Mouse (Mus musculus) CH12.LX (cell line): ENCODE results near the gene Ap3s2. TPM values are rescaled to one million over a fixed set of nuclear protein-coding genes. Genes with fewer than 3 reads are reported as not detected.

Source experiments
- DNase-seq: peaks from one replicate; pipeline ENCODE4 v3.0.0-alpha.2; 2013; ENCODE audit errors: extremely low read depth
- H3K27ac ChIP-seq: 2 replicates; pipeline ENCODE4 v1.5.1; 2012; ENCODE audit warnings: low read depth, mild to moderate bottlenecking, control low read depth, moderate library complexity; ENCODE audit not compliant: insufficient read depth
- H3K27me3 ChIP-seq: replicated peaks from 2 replicates; pipeline ENCODE3; 2012; ENCODE audit warnings: inconsistent platforms
- H3K36me3 ChIP-seq, 2 experiments: replicated peaks in 1 of 2; 2 replicates each; pipeline versions ENCODE3 to v1.6.1; 2012; ENCODE audit warnings: inconsistent platforms in 1 of 2, low read length in 1 of 2, mild to moderate bottlenecking in 1 of 2, mixed read lengths in 1 of 2, moderate library complexity in 1 of 2; ENCODE audit not compliant: control insufficient read depth in 1 of 2, insufficient read depth in 1 of 2
- H3K4me1 ChIP-seq, 2 experiments: 2 replicates each; pipeline ENCODE4 v1.6.1; 2012; ENCODE audit warnings: inconsistent platforms in 1 of 2, moderate library complexity in 1 of 2; ENCODE audit not compliant: insufficient read depth in 2 of 2, control insufficient read depth in 1 of 2
- H3K4me2 ChIP-seq: 2 replicates; pipeline ENCODE4 v1.6.1; 2012; ENCODE audit warnings: low read depth, mild to moderate bottlenecking, control low read depth; ENCODE audit not compliant: poor library complexity, insufficient read depth, severe bottlenecking
- H3K4me3 ChIP-seq, 3 experiments: fragments of 150-350 bp in 1 of 3; sonication (generic) in 1 of 3; replicated peaks in 1 of 3; 2 replicates each; pipeline versions ENCODE3 to v1.5.1; 2011 to 2012; ENCODE audit warnings: low read depth in 2 of 3, low read length in 2 of 3, mild to moderate bottlenecking in 2 of 3, moderate library complexity in 2 of 3, control low read depth in 1 of 3, improper control_type of control experiment in 1 of 3, inconsistent platforms in 1 of 3, mixed read lengths in 1 of 3; ENCODE audit not compliant: poor library complexity in 1 of 3
- H3K79me2 ChIP-seq: replicated peaks from 2 replicates; pipeline ENCODE4 v1.6.1; 2012; ENCODE audit warnings: mild to moderate bottlenecking, moderate library complexity; ENCODE audit not compliant: control insufficient read depth, poor library complexity, insufficient read depth, severe bottlenecking; ENCODE audit errors: extremely low read depth
- H3K9ac ChIP-seq: 2 replicates; pipeline ENCODE4 v1.6.1; 2012; ENCODE audit warnings: low read depth, mild to moderate bottlenecking, control low read depth, moderate library complexity; ENCODE audit not compliant: insufficient read depth
- H3K9me3 ChIP-seq: replicated peaks from 2 replicates; pipeline ENCODE3; 2012; ENCODE audit warnings: low read length, inconsistent platforms, mixed read lengths
- CHD1 ChIP-seq: IDR thresholded peaks from 2 replicates; pipeline ENCODE4 v1.6.1; 2012; ENCODE audit warnings: low read depth, low read length, improper control_type of control experiment, inconsistent platforms
- CTCF ChIP-seq, 2 experiments: IDR thresholded peaks in 1 of 2; conservative IDR thresholded peaks in 1 of 2; 2 replicates each; pipeline ENCODE4 v1.5.1; 2011 to 2012; ENCODE audit warnings: low read depth in 2 of 2, low read length in 2 of 2, improper control_type of control experiment in 1 of 2, inconsistent platforms in 1 of 2, mild to moderate bottlenecking in 1 of 2, moderate library complexity in 1 of 2
- E2F4 ChIP-seq: IDR thresholded peaks from 2 replicates; pipeline ENCODE4 v1.6.1; 2011; ENCODE audit warnings: low read depth, low read length, improper control_type of control experiment; ENCODE audit not compliant: insufficient replicate concordance
- JUN ChIP-seq: IDR thresholded peaks from 2 replicates; pipeline ENCODE4 v1.6.1; 2011; ENCODE audit warnings: low read depth, mild to moderate bottlenecking, low read length, improper control_type of control experiment, moderate library complexity; ENCODE audit not compliant: insufficient read depth
- JUND ChIP-seq: conservative IDR thresholded peaks from 2 replicates; pipeline ENCODE4 v1.6.1; 2011; ENCODE audit warnings: low read depth, low read length, improper control_type of control experiment
- MAFK ChIP-seq: IDR thresholded peaks from 2 replicates; pipeline ENCODE4 v1.6.1; 2011; ENCODE audit warnings: low read length, improper control_type of control experiment; ENCODE audit not compliant: insufficient replicate concordance
- MAX ChIP-seq: IDR thresholded peaks from 2 replicates; pipeline ENCODE4 v1.6.1; 2011; ENCODE audit warnings: low read length, improper control_type of control experiment
- NELFE ChIP-seq: IDR thresholded peaks from 2 replicates; pipeline ENCODE4 v1.6.1; 2011; ENCODE audit warnings: low read depth, low read length, improper control_type of control experiment
- POLR2AphosphoS2 ChIP-seq: IDR thresholded peaks from 2 replicates; pipeline ENCODE4 v1.6.1; 2011; ENCODE audit warnings: low read depth, low read length, improper control_type of control experiment
- RAD21 ChIP-seq: IDR thresholded peaks from 2 replicates; pipeline ENCODE4 v1.6.1; 2011; ENCODE audit warnings: low read depth, mild to moderate bottlenecking, low read length, improper control_type of control experiment, moderate library complexity
- SMC3 ChIP-seq: IDR thresholded peaks from 2 replicates; pipeline ENCODE4 v1.6.1; 2011; ENCODE audit warnings: low read depth, low read length, improper control_type of control experiment
- USF2 ChIP-seq: conservative IDR thresholded peaks from 2 replicates; pipeline ENCODE4 v1.6.1; 2011; ENCODE audit warnings: low read depth, low read length, improper control_type of control experiment
- ZC3H11A ChIP-seq: IDR thresholded peaks from 2 replicates; pipeline ENCODE4 v1.6.1; 2012; ENCODE audit warnings: low read depth, mild to moderate bottlenecking, inconsistent platforms, low read length, improper control_type of control experiment
- ZMIZ1 ChIP-seq: IDR thresholded peaks from 2 replicates; pipeline ENCODE4 v1.6.1; 2012; ENCODE audit warnings: low read depth, mild to moderate bottlenecking, inconsistent platforms, low read length, improper control_type of control experiment
- ZNF384 ChIP-seq: IDR thresholded peaks from 2 replicates; pipeline ENCODE4 v1.6.1; 2012; ENCODE audit warnings: low read depth, low read length, improper control_type of control experiment, inconsistent platforms
- dilution Hi-C: fragments of 300-500 bp; cut with MboI; formaldehyde crosslinking; loops from 2 replicates; pipeline ENCODE4 v1.14.3; 2020; ENCODE audit warnings: low sequenced_read_pairs; ENCODE audit not compliant: extremely low pct_unique_long_range_greater_than_20kb, extremely low pct_ligation_motif_present
- in situ Hi-C: fragments of 300-500 bp; cut with MboI; formaldehyde crosslinking; loops from 3 replicates; pipeline ENCODE4 v1.14.3; 2019; ENCODE audit warnings: low sequenced_read_pairs, low pct_ligation_motif_present, low pct_unique_long_range_greater_than_20kb, mixed read lengths
- polyA plus RNA-seq: library from polyadenylated mRNA; unstranded; fragments of >175 nt; gene quantifications from 2 replicates; pipeline ENCODE4 v1.2.1, GENCODE M21; 2012; ENCODE audit warnings: low read depth; ENCODE audit not compliant: insufficient read length
- total RNA-seq, 2 experiments: library from RNA; depleted of rRNA; stranded (reverse); fragments of 300-350 nt in 1 of 2; fragments of >200 nt in 1 of 2; gene quantifications; 2 replicates each; pipeline ENCODE4 v1.2.3; 2012 to 2014

Gene Ap3s2
- total and polyA plus RNA-seq, 3 experiments = 12.7 to 21.8 (median 14.9) TPM

DNA sequence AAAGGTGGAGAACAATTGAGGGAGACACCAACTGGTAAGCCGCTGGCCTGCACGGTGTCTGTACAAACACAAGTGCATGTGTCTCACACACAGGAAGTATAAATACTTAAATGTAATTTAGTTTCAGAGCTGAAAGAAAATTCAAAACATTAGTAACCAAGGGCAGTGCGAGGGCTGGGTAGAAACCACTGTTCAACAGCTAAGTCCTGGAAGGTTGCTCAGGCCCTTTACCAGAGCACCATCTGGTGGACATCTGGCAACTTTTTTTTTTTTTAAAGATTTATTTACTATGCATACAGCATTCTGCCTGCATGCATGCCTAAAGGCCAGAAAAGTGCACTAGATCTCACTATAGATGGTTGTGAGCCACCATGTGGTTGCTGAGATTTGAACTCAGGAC, 5.9 kb downstream of the Ap3s2 start:
- no peak overlapping the region for H3K4me2 ChIP-seq
- H3K4me1 ChIP-seq = peaks cover 0 to 16% of the 10 kb centered on the region in 2 experiments; a peak in 2 of 4 replicates
- no peak overlapping the region for H3K9ac ChIP-seq
- H3K4me3 ChIP-seq = no peak overlapping the region
- no peak overlapping the region for H3K27ac ChIP-seq
- no peaks in the 10 kb centered on the region for H3K9me3 ChIP-seq
- peaks cover 3% of the 10 kb centered on the region for H3K79me2 ChIP-seq
- peaks cover 32 to 77% of the 10 kb centered on the region in 2 experiments for H3K36me3 ChIP-seq
- peak; percentile 35 for DNase-seq
- dilution Hi-C loops (no loop called here), in situ Hi-C loops (no loop called here)
- H3K27me3 ChIP-seq = no peaks in the 10 kb centered on the region
- TF ChIP-seq CTCF (conservative IDR thresholded peaks at IDR 0.05 in 1 of 2, IDR thresholded peaks at IDR 0.05 in 1 of 2; ENCODE audit: low read depth in 2 of 2, low read length in 2 of 2) (peak; percentile 7 to 85; a peak in 2 of 4 replicates), ZMIZ1 (no peak), E2F4 (no peak), ZC3H11A (peak; percentile 25), POLR2AphosphoS2 (no peak), JUND (peak; percentile 26; the same call in 1 of the 2 replicates), SMC3 (peak; percentile 74), MAX (no peak), ZNF384 (peak; percentile 91), MAFK (no peak), JUN (no peak), RAD21 (peak; percentile 85)

- dilution Hi-C loops = no loop called here
- DNase-seq = no peak
- Histone ChIP-seq H3K9me3 (no peaks in the 10 kb centered on the region), H3K4me3 (no peak overlapping the region), H3K9ac (no peak overlapping the region), H3K36me3 (peaks cover 48 to 76% of the 10 kb centered on the region in 2 experiments), H3K27ac (no peak overlapping the region), H3K4me1 (no peaks in the 10 kb centered on the region), H3K4me2 (no peak overlapping the region)
- in situ Hi-C loops = no loop called here
- TF ChIP-seq CHD1 (no peak), CTCF (conservative IDR thresholded peaks at IDR 0.05 in 1 of 2, IDR thresholded peaks at IDR 0.05 in 1 of 2; ENCODE audit: low read depth in 2 of 2, low read length in 2 of 2) (no peak), MAFK (no peak), USF2 (no peak), NELFE (no peak)
- TF ChIP-seq, all 38 proteins: peak for 0
- Histone ChIP-seq H3K27me3 (no peaks in the 10 kb centered on the region), H3K79me2 (no peaks in the 10 kb centered on the region)
Measured at GRCm38 (mm10) chr7:79907356-79907755, 13.1 kb downstream of the Ap3s2 start.
